ENCODE assay signal across 8 mouse cellular contexts in the genomic region with DNA sequence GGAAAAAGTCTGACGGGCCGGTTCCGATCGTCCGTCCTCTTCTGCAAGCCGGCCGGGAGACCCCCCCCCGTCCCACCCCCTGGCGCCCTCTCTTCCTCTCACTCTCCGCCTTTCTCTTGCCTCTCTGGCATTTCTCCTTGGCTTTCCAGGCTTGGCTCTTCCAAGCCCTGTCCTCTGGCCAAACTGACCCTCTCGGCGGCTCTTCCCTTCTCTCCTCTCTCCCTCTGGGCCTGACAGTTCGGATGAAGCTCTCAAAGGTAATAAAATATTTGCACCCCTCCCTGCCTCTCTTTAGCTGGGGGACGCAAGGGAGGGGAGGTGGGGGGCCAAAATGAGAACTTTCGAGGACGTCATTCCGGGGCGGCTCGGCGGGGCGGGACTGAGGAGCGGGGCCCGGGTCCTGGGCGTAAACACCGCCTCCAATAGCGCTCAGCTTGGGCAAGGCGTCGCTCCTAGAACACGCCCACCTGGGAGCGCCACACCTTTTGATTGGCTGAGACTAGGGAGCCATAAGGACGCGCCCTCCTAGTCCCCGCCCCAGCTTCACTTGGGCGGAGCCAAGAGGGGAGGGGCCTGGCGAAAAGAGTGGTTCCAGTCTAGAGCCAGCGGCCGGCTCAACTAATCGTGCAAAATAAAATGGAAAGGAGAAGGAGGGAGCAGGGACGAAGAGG. TPM values are rescaled to one million over a fixed set of nuclear protein-coding genes. Genes with fewer than 3 reads are reported as not detected.
DNase-seq lines count a peak whose midpoint lies in the region; ATAC-seq lines count a peak whose summit lies in the region.
"Had no signal": no experiment of that assay in that cellular context is flagged by ENCODE, and none has a peak within 500 bp of the region (broad histone marks: within the 10 kb centered on the region; RNA-seq: fewer than 3 reads in every experiment).

Gene Nkx6-1 (minus strand): TSS at position 52 of the 671 bp plus-strand sequence.

- H3K36me3 ChIP-seq in intestine, embryonic 14.5 days (ENCODE audit: control insufficient read depth, insufficient read depth, low read length), result no peaks in the 10 kb centered on the region
- H3K36me3 ChIP-seq in liver, embryonic 15.5 days (replicated peaks), result no peaks in the 10 kb centered on the region
- H3K36me3 ChIP-seq in neural tube, embryonic 13.5 days, result no peaks in the 10 kb centered on the region

- no peak within 1 kb of the TSS for H3K27ac ChIP-seq in brown adipose tissue, adult 24 weeks (replicated peaks; ENCODE audit: low read depth, low read length)
- H3K27ac ChIP-seq in intestine, embryonic 14.5 days (ENCODE audit: low read depth), result no peak within 1 kb of the TSS
- H3K27ac ChIP-seq in liver, embryonic 15.5 days (replicated peaks), result no peak within 1 kb of the TSS
- H3K27ac ChIP-seq in neural tube, embryonic 13.5 days (replicated peaks), result peak within 1 kb of the TSS; percentile 75

- H3K27me3 ChIP-seq in intestine, embryonic 14.5 days (replicated peaks; ENCODE audit: control insufficient read depth, insufficient read depth, low read length), result peaks cover 99% of the 10 kb centered on the region
- peaks cover 100% of the 10 kb centered on the region for H3K27me3 ChIP-seq in liver, embryonic 15.5 days
- peaks cover 100% of the 10 kb centered on the region for H3K27me3 ChIP-seq in neural tube, embryonic 13.5 days

- WGBS in intestine, embryonic 14.5 days, result 1% methylated on average over 38 of the region's 39 CpGs
- WGBS in liver, embryonic 15.5 days (ENCODE audit: insufficient replicate concordance), result under 1% methylated on average over 38 of the region's 39 CpGs
- under 1% methylated on average over 38 of the region's 39 CpGs for WGBS in neural tube, embryonic 13.5 days

- peak within 1 kb of the TSS; percentile 58 for H3K4me2 ChIP-seq in intestine, embryonic 14.5 days (ENCODE audit: low read length)
- peak within 1 kb of the TSS; percentile 54 for H3K4me2 ChIP-seq in liver, embryonic 15.5 days
- H3K4me2 ChIP-seq in neural tube, embryonic 13.5 days, result peak within 1 kb of the TSS; percentile 50

- peak within 1 kb of the TSS; percentile 25 for H3K4me3 ChIP-seq in brown adipose tissue, adult 24 weeks (ENCODE audit: insufficient read depth, low read depth, low read length)
- H3K4me3 ChIP-seq in intestine, embryonic 14.5 days (ENCODE audit: low read depth, low read length), result peak within 1 kb of the TSS; percentile 35
- H3K4me3 ChIP-seq in liver, embryonic 15.5 days (replicated peaks), result peak within 1 kb of the TSS; percentile 31
- peak within 1 kb of the TSS; percentile 45 for H3K4me3 ChIP-seq in neural tube, embryonic 13.5 days
- H3K4me3 ChIP-seq: erythroblast, embryonic 14.5 days had no signal

- ATAC-seq in intestine, embryonic 14.5 days (replicated peaks; ENCODE audit: low FRiP score, low TSS enrichment, low read depth), result peak; percentile 90
- ATAC-seq in liver, embryonic 15.5 days (ENCODE audit: insufficient read depth), result peak; percentile 76
- peak; percentile 91 for ATAC-seq in neural tube, embryonic 13.5 days (ENCODE audit: low read depth)

- H3K4me1 ChIP-seq in brown adipose tissue, adult 24 weeks (ENCODE audit: control insufficient read depth, insufficient read depth, insufficient read length, low read length), result peaks cover 4% of the 10 kb centered on the region; the same call in 1 of the 2 replicates
- H3K4me1 ChIP-seq in intestine, embryonic 14.5 days (replicated peaks; ENCODE audit: control insufficient read depth, insufficient read depth, low read length), result peaks cover 22% of the 10 kb centered on the region
- peaks cover 24% of the 10 kb centered on the region for H3K4me1 ChIP-seq in liver, embryonic 15.5 days (replicated peaks)
- peaks cover 20% of the 10 kb centered on the region for H3K4me1 ChIP-seq in neural tube, embryonic 13.5 days (replicated peaks)

- H3K9ac ChIP-seq in intestine, embryonic 14.5 days (ENCODE audit: low read length), result no peak within 1 kb of the TSS
- no peak within 1 kb of the TSS for H3K9ac ChIP-seq in liver, embryonic 15.5 days
- H3K9ac ChIP-seq in neural tube, embryonic 13.5 days, result peak within 1 kb of the TSS; percentile 75

- no peaks in the 10 kb centered on the region for H3K9me3 ChIP-seq in intestine, embryonic 14.5 days (ENCODE audit: control insufficient read depth, low read length)
- no peaks in the 10 kb centered on the region for H3K9me3 ChIP-seq in liver, embryonic 15.5 days (replicated peaks)
- H3K9me3 ChIP-seq in neural tube, embryonic 13.5 days, result no peaks in the 10 kb centered on the region

- peak; percentile 98 for DNase-seq in ZHBTc4 (ENCODE audit: low read depth, low spot score)
- DNase-seq in gastrocnemius, adult 8-10 months (ENCODE audit: low spot score in 2 of 2), result peak; percentile 20 to 45
- DNase-seq in intestine, embryonic 14.5 days (ENCODE audit: low spot score), result peak; percentile 89
- no peak for DNase-seq in frontal cortex, postnatal 25 days (ENCODE audit: low spot score in 2 of 2)

RNA-seq across cellular contexts. Expression of gene Nkx6-1, which starts in this region (rescaled TPM):
- not detected in 2 replicates for polyA plus RNA-seq in brown adipose tissue, adult 24 weeks (2012; ENCODE audit: insufficient read depth, insufficient read length, missing spikeins)
- total RNA-seq in gastrocnemius, adult 8-10 months (2022), result not detected
- polyA plus RNA-seq in intestine, embryonic 14.5 days (2014; fragmentation: Nextera tagmentation; extraction: Ambion mirVana), result 1.4 TPM in 1 of 2 replicates, not detected in the other
- polyA plus RNA-seq in liver, embryonic 15.5 days (2015; fragmentation: Nextera tagmentation; extraction: Ambion mirVana), result 0.03 TPM in 1 of 2 replicates, not detected in the other
- 7.6 and 7.7 TPM in 2 replicates for polyA plus RNA-seq in neural tube, embryonic 13.5 days (2015; fragmentation: Nextera tagmentation; extraction: Ambion mirVana)
- polyA plus RNA-seq: erythroblast, embryonic 14.5 days had no signal

Comparison
In these comparisons a context has a peak if more than half of its experiments do, and no peak if none do; other contexts are left out.
1. Peak in DNase-seq in gastrocnemius, adult 8-10 months; RNA of the gene not detected or under 1 TPM.
2. Peak in ATAC-seq, H3K4me3 ChIP-seq and H3K4me2 ChIP-seq in liver, embryonic 15.5 days; RNA of the gene not detected or under 1 TPM.
3. DNase-seq: peak in ZHBTc4 (single experiment) and intestine, embryonic 14.5 days (single experiment); none in frontal cortex, postnatal 25 days (0 of 2).
4. Peak in every context shown above with its lines, with median percentiles within 50 percentile points of each other: H3K4me3 ChIP-seq, ATAC-seq and H3K4me2 ChIP-seq.